Mouse (Mus musculus) embryonic fibroblast, embryonic 13.5 days (primary cell): ENCODE results near the gene Zfp53.

ENCODE experiments used
- CTCF ChIP-seq: IDR thresholded peaks from 2 replicates; pipeline ENCODE4 v1.5.1; 2011; ENCODE audit warnings: mild to moderate bottlenecking, control low read depth, low read length, moderate library complexity, borderline replicate concordance; ENCODE audit not compliant: insufficient read depth
- POLR2A ChIP-seq: IDR thresholded peaks from 2 replicates; pipeline ENCODE4 v1.6.1; 2011; ENCODE audit warnings: low read depth, mild to moderate bottlenecking, control low read depth, low read length, moderate library complexity

DNA sequence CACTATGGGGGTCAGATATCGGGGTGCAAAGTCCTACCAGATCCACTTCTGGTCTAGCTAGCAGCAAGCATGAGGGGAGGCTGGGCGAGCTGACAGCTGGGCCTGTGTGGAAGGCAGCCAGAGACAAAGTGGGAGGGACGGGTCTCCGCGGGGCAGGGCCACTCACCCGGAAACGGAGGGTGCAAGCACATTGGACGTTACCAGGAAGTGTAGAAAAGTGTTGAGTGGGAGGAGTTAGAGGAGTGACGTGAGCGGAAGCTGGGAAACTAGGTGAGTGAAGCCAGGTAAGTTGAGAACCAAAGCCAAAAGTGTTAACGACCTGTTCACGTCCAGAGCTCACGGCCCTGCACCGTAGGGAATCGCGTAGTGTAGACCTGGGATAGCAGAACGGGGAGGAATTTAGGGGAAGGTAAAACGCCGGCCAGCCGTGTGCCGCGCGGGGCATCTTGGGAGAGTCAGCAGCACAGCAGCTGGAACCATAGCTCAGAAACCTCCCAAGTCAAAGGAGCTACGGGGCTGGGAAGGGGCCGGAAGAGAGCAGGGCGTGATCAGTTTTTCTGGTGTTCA lies 38.6 kb upstream of the Zfp53 start, which contains the start of gene Zfp51:
- TF ChIP-seq POLR2A (peak; percentile 84), CTCF (no peak)
